Mouse (Mus musculus) erythroblast, embryonic 14.5 days (primary cell): ENCODE results near the gene Prr22.

Experiments used
- GATA1 ChIP-seq: IDR thresholded peaks from 2 replicates; pipeline ENCODE4 v1.6.1; 2012; ENCODE audit warnings: low read length, inconsistent platforms, mixed read lengths
- TAL1 ChIP-seq: IDR thresholded peaks from 3 replicates; pipeline ENCODE4 v1.6.1; 2012; ENCODE audit warnings: low read length, inconsistent platforms, mixed read lengths

DNA sequence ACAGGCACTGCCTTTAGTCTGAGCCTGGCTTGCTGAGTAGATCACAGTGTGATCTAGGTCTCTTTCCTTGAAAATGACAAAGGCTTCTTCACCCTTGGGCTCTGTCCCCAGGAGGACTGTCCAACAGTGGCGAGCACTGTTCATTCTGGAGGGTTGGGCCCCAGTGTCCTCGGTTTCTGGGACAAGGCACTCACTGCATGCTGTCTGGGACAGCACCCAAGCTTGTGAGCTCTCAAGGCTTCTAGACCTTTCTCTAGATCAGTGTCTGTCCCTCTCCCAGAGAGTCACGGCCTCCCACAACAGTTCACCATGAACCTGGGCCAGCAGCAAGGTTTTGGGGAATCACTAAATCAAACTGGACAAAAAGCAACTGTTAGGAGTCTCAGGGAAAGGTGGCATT lies 22.5 kb downstream of the Prr22 start:
- no peak for TF ChIP-seq GATA1
- TF ChIP-seq TAL1 = no peak
